Mouse (Mus musculus) CH12.LX (cell line): Measurements from ENCODE around the gene Akirin2.

ENCODE experiments used
- CHD1 ChIP-seq: IDR thresholded peaks from 2 replicates; pipeline ENCODE4 v1.6.1; 2012; ENCODE audit warnings: low read depth, low read length, improper control_type of control experiment, inconsistent platforms
- CTCF ChIP-seq, 2 experiments: IDR thresholded peaks in 1 of 2; conservative IDR thresholded peaks in 1 of 2; 2 replicates each; pipeline ENCODE4 v1.5.1; 2011 to 2012; ENCODE audit warnings: low read depth in 2 of 2, low read length in 2 of 2, improper control_type of control experiment in 1 of 2, inconsistent platforms in 1 of 2, mild to moderate bottlenecking in 1 of 2, moderate library complexity in 1 of 2
- EP300 ChIP-seq: IDR thresholded peaks from 2 replicates; pipeline ENCODE4 v1.6.1; 2011; ENCODE audit warnings: low read length, improper control_type of control experiment
- KAT2A ChIP-seq: IDR thresholded peaks from 2 replicates; pipeline ENCODE4 v1.6.1; 2012; ENCODE audit warnings: low read length, improper control_type of control experiment, inconsistent platforms; ENCODE audit not compliant: insufficient replicate concordance
- POLR2A ChIP-seq: IDR thresholded peaks from 2 replicates; pipeline ENCODE4 v1.6.1; 2011; ENCODE audit warnings: low read depth, mild to moderate bottlenecking, improper control_type of control experiment, low read length
- RCOR1 ChIP-seq: conservative IDR thresholded peaks from 2 replicates; pipeline ENCODE4 v1.6.1; 2012; ENCODE audit warnings: low read depth, mild to moderate bottlenecking, inconsistent platforms, low read length, improper control_type of control experiment
- TCF12 ChIP-seq: IDR thresholded peaks from 2 replicates; pipeline ENCODE4 v1.6.1; 2014; ENCODE audit warnings: low read depth, mild to moderate bottlenecking, inconsistent platforms, low read length, improper control_type of control experiment
- UBTF ChIP-seq: IDR thresholded peaks from 2 replicates; pipeline ENCODE4 v1.6.1; 2012; ENCODE audit warnings: low read depth, mild to moderate bottlenecking, inconsistent platforms, low read length, improper control_type of control experiment, moderate library complexity
- ZKSCAN1 ChIP-seq: IDR thresholded peaks from 2 replicates; pipeline ENCODE4 v1.6.1; 2012; ENCODE audit warnings: low read depth, inconsistent platforms, low read length, improper control_type of control experiment, borderline replicate concordance

GRCm38 (mm10) chr4:34581990-34582389 lies 31.3 kb downstream of the Akirin2 start:
- TF ChIP-seq CTCF (conservative IDR thresholded peaks at IDR 0.05 in 1 of 2, IDR thresholded peaks at IDR 0.05 in 1 of 2; ENCODE audit: low read depth in 2 of 2, low read length in 2 of 2) (no peak), POLR2A (no peak), KAT2A (no peak), TCF12 (no peak), UBTF (no peak), CHD1 (no peak), ZKSCAN1 (no peak), RCOR1 (no peak), EP300 (no peak)
